Mouse (Mus musculus): ENCODE results near the gene Mrm1. TPM values are rescaled to one million over a fixed set of nuclear protein-coding genes. Genes with fewer than 3 reads are reported as not detected.
A peak's percentile ranks its signal among the peaks of the same experiment; 100 is the strongest.

Mrm1 gene
- polyA plus RNA-seq, 1 experiment, result 6.5 TPM

DNA sequence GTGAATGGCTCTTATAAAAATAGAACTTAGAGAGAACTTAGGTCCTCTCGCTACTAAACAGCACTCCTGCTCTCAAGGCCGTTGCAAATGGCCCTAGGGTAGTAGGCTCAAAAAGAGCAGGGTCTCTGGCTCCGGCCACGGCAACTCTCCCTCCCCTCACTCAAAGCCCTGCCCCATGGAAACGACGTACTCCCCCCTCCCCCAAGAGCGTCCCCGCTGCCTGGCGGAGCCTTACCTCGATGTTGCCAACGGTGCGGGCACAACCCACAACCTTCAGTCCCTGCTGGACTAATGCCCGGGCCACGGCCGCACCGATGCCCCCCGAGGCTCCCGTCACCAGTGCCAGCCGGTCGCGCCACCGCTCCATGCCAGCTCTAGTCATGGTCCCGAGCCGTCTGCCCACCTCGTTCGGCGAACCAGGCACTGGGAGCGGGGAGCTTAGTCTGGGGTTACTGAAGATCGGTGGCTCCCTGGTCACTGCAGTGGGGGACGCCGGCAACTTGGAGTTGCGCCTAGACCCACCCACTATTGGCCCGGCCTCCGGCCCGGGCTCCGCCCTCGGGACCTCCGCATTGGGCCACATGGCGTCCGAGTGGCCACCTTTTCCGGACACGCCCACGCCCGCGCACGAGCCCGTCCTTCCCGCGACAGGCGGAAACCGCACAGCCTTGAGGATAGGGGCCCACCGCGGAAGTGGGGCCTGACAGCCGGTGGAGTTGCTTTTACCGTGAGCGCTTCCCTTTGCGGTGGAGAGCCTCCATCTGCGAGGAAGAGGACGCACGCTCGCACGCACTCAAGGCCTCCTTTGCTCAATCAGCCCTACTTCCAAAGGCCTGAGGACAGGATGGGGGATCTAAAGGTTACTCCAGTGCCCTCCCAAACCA, 9.4 kb upstream of the Mrm1 start, which contains the start of gene Dhrs11:
Gene Dhrs11, minus strand, starts transcription at position 479 of the 884 bp plus-strand sequence.
- TF ChIP-seq CTCF (IDR thresholded peaks at IDR 0.05; ENCODE audit: low read depth, low read length) (no peak), POLR2A (IDR thresholded peaks at IDR 0.05; ENCODE audit: borderline replicate concordance, low read depth, low read length) (no peak)
- Histone ChIP-seq H3K27ac (ENCODE audit: insufficient read depth, low read depth, low read length) (peak within 1 kb of the TSS; percentile 78), H3K4me1 (ENCODE audit: control insufficient read depth, insufficient read depth, low read length) (peaks cover 12% of the 10 kb centered on the region), H3K4me3 (ENCODE audit: insufficient read depth, low read length) (peak within 1 kb of the TSS; percentile 82)

- H3K4me1 ChIP-seq (ENCODE audit: control insufficient read depth, insufficient read depth, low read length), result peaks cover 12% of the 10 kb centered on the region
- peak overlapping the region; percentile 82 for H3K4me3 ChIP-seq (ENCODE audit: insufficient read depth, low read length)
- TF ChIP-seq POLR2A (IDR thresholded peaks at IDR 0.05; ENCODE audit: borderline replicate concordance, low read depth, low read length), result no peak
- no peak for TF ChIP-seq CTCF (IDR thresholded peaks at IDR 0.05; ENCODE audit: low read depth, low read length)
- H3K27ac ChIP-seq (ENCODE audit: insufficient read depth, low read depth, low read length), result peak overlapping the region; percentile 56
Measured at GRCm38 (mm10) chr11:84827901-84828503, 8.7 kb upstream of the Mrm1 start.

GRCm38 (mm10) chr11:84827492-84827891, 8.2 kb upstream of the Mrm1 start:
- Histone ChIP-seq H3K4me3 (ENCODE audit: insufficient read depth, low read length) (no peak overlapping the region), H3K27ac (ENCODE audit: insufficient read depth, low read depth, low read length) (no peak overlapping the region), H3K4me1 (ENCODE audit: control insufficient read depth, insufficient read depth, low read length) (peaks cover 12% of the 10 kb centered on the region)
- TF ChIP-seq POLR2A (IDR thresholded peaks at IDR 0.05; ENCODE audit: borderline replicate concordance, low read depth, low read length) (no peak), CTCF (IDR thresholded peaks at IDR 0.05; ENCODE audit: low read depth, low read length) (no peak)

GRCm38 (mm10) chr11:84826185-84826584, 6.9 kb upstream of the Mrm1 start:
- no peak overlapping the region for H3K27ac ChIP-seq (ENCODE audit: insufficient read depth, low read depth, low read length)
- peaks cover 12% of the 10 kb centered on the region for H3K4me1 ChIP-seq (ENCODE audit: control insufficient read depth, insufficient read depth, low read length)
- TF ChIP-seq POLR2A (IDR thresholded peaks at IDR 0.05; ENCODE audit: borderline replicate concordance, low read depth, low read length), result no peak
- TF ChIP-seq CTCF (IDR thresholded peaks at IDR 0.05; ENCODE audit: low read depth, low read length), result no peak
- H3K4me3 ChIP-seq (ENCODE audit: insufficient read depth, low read length), result no peak overlapping the region

- Histone ChIP-seq H3K4me1 (ENCODE audit: control insufficient read depth, insufficient read depth, low read length) (peaks cover 12% of the 10 kb centered on the region), H3K27ac (ENCODE audit: insufficient read depth, low read depth, low read length) (no peak overlapping the region), H3K4me3 (ENCODE audit: insufficient read depth, low read length) (no peak overlapping the region)
Measured at GRCm38 (mm10) chr11:84825261-84825807, 6.0 kb upstream of the Mrm1 start.

GRCm38 (mm10) chr11:84823484-84823897, 4.2 kb upstream of the Mrm1 start:
- H3K4me3 ChIP-seq (ENCODE audit: insufficient read depth, low read length), result no peak overlapping the region
- no peak overlapping the region for H3K27ac ChIP-seq (ENCODE audit: insufficient read depth, low read depth, low read length)
- peaks cover 8% of the 10 kb centered on the region for H3K4me1 ChIP-seq (ENCODE audit: control insufficient read depth, insufficient read depth, low read length)
- no peak for TF ChIP-seq CTCF (IDR thresholded peaks at IDR 0.05; ENCODE audit: low read depth, low read length)
- no peak for TF ChIP-seq POLR2A (IDR thresholded peaks at IDR 0.05; ENCODE audit: borderline replicate concordance, low read depth, low read length)

More at GRCm38 (mm10) chr11:84825261-84825807, 6.0 kb upstream of the Mrm1 start:
- TF ChIP-seq POLR2A (IDR thresholded peaks at IDR 0.05; ENCODE audit: borderline replicate concordance, low read depth, low read length), result no peak
- no peak for TF ChIP-seq CTCF (IDR thresholded peaks at IDR 0.05; ENCODE audit: low read depth, low read length)

- no peak overlapping the region for H3K4me3 ChIP-seq (ENCODE audit: insufficient read depth, low read length)
- no peak overlapping the region for H3K27ac ChIP-seq (ENCODE audit: insufficient read depth, low read depth, low read length)
- TF ChIP-seq POLR2A (IDR thresholded peaks at IDR 0.05; ENCODE audit: borderline replicate concordance, low read depth, low read length), result no peak
- TF ChIP-seq CTCF (IDR thresholded peaks at IDR 0.05; ENCODE audit: low read depth, low read length), result no peak
- peaks cover 5% of the 10 kb centered on the region; the same call in 1 of the 2 replicates for H3K4me1 ChIP-seq (ENCODE audit: control insufficient read depth, insufficient read depth, low read length)
Measured at GRCm38 (mm10) chr11:84822487-84822886, 3.2 kb upstream of the Mrm1 start.

DNA sequence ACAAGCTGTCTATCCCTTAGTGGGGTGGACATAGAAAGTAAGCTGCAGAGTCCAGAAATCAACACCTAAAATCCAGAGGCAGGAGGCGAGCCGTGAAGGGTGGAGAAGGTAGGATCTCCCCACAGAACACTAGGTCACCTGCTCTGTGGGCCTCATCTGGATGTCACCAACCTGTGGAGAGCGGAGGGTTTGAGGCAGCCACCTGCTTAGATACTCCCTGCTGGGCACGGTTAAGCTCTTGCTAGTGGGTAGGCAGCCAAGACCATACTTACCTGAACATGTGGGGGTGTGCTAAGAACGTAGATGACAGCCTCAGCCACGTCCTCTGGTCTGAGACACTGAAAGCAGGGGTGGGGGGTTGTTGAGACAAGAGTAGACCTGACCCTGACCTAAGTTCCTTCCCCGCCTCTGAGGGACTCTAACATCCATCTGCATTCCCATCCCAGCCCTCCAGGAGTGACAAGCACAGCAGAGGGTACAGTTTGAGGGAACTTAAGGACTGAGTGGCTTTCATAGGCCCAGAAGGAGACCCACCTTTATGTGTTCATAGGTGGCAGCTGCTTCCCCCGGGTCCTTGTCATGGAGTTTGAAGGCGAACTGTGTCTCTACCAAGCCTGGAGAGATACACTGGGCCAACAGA, 1.9 kb upstream of the Mrm1 start:
- no peak for TF ChIP-seq POLR2A (IDR thresholded peaks at IDR 0.05; ENCODE audit: borderline replicate concordance, low read depth, low read length)
- no peak for TF ChIP-seq CTCF (IDR thresholded peaks at IDR 0.05; ENCODE audit: low read depth, low read length)
- H3K27ac ChIP-seq (ENCODE audit: insufficient read depth, low read depth, low read length), result no peak overlapping the region
- H3K4me1 ChIP-seq (ENCODE audit: control insufficient read depth, insufficient read depth, low read length), result 0 out of 2 replicates have a peak, but pooled peaks cover 2% of the 10 kb centered on the region
- H3K4me3 ChIP-seq (ENCODE audit: insufficient read depth, low read length), result no peak overlapping the region
